Mouse (Mus musculus): ENCODE measurements at regions not wholly inside any gene's neighbourhood (a gene's known extent, or its start where the extent isn't known, plus 50 kb on each side); places are given as distances from the start of the nearest gene placed in this dataset.
"Not testable (repeated sequence)": the region's sequence is repeated elsewhere in the genome, so short reads cannot be mapped to it uniquely, and the experiment has no call there.

DNA sequence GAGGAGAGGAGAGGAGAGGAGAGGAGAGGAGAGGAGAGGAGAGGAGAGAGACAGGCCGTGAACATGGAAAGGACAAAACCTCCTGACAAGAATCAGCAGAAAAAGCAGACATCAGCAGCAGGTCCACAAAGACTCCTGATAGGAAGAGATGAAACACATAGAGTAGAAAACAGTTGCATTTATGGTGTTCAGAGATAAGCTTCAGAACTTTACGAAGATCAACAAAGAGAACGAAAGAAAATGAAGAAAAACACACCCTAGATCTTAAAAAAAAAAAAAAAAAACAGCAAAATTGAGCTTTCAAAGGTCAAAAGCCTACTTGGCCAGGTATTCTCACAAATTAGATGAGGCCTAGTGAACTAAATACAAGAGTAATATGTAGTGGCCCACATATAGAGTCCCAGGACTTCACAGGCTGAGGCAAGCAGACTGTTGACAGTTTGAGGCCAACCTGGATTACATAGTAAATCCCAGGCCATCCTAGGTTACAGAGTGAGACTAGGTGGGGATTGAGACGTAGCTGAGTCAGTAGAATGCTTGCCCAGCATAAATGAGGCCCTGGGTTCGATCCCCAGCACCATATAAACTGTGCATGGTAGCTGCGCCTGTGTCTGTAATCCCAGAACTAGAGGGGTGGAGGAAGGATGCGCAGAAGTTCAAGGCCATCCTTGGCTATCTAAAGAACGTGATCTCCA lies 111.6 kb upstream of the Klf3 start:
- DNase-seq (ENCODE audit: low spot score in 2 of 2), result no peak

DNA sequence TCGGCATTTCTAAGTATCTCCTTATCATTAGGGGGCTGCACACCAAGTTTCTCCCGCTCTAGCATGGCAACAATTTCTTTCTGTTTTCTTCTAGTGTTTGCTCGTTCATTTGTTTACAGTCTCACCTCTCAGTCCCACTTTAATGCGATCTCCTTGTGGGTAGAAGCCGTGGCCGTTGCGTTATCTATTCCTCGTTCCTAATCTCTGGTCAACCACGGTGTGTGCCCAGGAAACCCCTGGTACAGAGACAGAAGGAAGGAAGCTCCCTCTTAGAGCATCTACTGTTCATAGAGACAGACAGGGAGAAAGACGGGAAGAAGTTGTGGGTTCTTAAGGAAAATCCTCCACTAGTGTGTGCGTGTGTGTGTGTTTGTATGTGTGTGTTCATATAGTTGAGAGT lies 110.9 kb upstream of the Klf3 start:
- no peak for DNase-seq (ENCODE audit: low spot score in 2 of 2)

DNA sequence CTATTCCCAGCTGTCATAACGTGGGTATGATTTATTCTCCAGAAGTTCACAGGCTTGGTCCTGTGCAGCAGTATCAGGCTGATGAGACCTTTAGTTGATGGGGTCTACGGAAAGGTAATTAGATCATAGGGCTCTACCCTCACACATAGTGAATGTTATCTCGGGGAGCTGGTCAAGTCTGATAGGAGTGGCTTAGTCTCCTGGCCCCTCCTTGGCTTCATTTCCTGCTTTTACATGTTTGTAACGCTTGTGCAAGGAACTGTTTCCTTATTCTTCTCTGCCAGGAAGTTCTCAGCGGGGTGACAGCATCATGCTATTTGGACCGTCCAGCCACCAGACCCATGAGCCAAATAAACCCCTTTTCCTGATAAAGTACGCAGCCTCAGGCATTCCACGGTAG lies 109.6 kb upstream of the Klf3 start:
- no peak for DNase-seq (ENCODE audit: low spot score in 2 of 2)

DNA sequence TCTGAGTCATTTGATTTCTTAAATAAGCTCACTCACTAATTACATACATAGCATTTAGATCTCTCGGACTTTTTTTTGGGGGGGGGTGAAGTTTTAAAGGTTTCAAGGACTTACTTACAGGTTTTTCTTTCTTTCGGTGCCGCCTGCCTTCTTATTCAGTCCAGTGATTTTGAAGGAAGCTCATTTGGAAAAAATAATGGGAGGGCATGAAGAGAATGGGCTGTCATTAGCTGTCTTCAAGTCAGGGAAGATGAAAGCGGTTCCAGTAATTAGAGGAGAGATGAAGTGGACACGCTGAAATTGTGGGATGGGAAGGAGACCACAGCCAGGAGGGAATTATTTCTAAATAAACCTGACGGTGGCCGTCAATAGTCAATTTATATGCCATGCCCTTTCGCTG lies 108.6 kb upstream of the Klf3 start:
- DNase-seq (ENCODE audit: low spot score in 2 of 2), result no peak

DNA sequence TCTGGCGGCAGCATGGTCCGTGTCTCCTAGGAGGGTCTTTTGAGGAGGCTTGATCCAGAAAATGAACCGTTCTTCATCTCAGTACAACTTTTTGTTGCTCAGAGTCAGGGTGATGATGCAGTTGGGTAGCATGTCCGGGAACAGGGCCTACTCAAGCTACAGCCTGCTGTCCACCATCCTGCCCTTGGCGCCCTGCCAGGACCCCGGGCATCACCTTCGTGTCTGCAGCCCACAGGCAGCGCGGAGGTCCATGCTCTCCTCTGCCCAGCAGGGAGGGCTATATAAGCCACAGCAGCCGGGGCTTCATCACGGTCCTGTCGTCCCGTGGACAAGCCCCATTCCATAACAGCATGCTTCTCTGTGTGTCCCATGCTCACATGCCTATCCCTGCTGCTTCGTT lies 107.1 kb upstream of the Klf3 start:
- DNase-seq (ENCODE audit: low spot score in 2 of 2), result no peak

DNA sequence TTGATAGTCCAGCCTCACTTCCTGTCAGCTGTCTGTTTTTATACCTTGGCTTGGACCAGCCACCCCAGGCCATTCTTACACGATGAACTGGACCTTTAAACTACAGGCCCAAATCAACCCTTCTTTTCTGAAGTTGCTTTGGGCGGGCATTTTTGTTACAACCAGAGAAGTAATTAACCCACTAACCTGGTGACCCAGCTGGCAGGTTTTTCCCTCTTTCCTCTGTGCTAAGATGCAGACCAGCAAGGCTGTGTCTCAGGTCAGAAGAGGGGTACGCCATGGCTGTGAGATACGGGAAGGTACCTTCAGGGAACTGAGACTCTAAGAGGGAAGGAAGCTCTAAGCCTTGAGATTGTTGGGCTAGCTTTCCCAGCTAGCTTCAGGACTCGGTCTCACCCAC lies 105.7 kb upstream of the Klf3 start:
- DNase-seq (ENCODE audit: low spot score in 2 of 2), result no peak

DNA sequence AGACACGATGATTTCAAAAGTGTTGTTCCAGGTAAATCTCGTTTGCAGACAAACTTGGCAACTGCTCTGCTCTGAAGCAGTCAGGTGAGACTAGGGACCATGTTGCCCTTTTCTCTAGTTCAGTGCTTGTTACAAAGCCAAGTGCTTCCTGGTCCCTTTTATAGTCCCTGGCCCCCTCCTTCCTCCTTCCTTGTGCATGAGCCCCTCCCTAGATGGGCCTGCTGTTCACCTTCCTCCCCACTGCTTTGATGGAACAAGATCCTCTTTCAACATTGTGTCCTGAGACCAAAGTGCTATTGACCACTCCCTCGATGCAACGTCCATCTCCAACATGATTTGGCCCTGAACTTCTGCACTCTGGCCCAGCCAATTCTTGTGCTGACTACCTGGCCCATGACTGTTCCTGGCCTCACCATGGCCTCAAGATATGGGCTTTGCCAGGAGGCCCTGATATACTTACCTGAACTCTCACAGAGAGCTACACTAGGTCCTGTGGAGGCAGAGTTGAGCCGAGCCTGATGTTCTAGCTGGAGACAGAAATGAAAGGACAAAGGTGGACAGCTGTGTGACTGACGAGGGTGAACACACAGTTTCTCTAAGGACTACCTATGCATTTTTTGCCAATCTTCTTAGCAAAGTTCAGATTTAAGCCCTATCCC lies 104.6 kb upstream of the Klf3 start:
- DNase-seq (ENCODE audit: low spot score in 2 of 2), result no peak

DNA sequence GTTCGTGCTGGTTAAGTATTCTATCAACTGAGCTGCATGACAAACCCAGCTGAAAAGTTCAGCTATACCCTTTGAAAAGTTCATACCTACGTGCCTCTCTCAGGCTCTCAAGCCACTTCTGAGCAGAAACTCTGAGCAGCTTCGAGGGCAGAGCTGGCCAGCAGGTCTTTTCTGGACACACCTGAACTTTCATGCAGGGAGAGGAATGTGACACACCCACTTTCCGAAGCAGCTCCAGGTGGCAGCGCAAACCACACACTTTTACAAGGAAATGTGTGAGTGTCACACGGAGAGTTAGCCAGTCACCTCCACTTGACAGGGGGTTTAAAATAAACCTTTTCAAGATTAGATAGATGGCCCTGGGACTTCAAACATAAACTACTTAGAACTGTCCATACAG lies 103.2 kb upstream of the Klf3 start:
- no peak for DNase-seq (ENCODE audit: low spot score in 2 of 2)

DNA sequence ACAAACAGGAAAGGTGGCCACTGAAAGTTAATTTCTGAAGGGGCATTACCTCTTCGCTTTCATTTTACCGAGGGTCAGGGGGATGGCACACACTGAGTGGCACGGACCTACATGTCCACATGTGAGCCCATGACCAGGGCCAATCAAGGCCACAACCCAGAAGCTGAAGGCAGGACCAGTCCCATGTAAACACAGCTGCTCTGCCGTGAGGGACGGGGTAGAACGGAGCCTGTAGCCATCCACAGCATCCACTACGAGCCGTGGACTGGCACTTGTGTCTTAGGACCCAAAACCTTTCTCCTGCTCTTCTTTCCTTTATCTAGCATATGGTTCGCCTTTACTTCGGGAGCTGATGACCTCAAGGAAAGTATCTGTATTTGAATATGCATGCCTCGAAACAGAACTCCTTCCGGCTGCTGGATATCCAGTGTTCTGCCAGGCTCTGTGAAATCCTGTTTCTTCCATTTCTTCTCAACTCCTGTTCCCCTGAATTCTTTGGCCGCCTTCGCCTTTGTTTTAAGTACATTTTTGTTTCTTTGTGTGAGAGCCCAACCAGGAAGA lies 101.9 kb upstream of the Klf3 start:
- DNase-seq (ENCODE audit: low spot score in 2 of 2), result no peak

DNA sequence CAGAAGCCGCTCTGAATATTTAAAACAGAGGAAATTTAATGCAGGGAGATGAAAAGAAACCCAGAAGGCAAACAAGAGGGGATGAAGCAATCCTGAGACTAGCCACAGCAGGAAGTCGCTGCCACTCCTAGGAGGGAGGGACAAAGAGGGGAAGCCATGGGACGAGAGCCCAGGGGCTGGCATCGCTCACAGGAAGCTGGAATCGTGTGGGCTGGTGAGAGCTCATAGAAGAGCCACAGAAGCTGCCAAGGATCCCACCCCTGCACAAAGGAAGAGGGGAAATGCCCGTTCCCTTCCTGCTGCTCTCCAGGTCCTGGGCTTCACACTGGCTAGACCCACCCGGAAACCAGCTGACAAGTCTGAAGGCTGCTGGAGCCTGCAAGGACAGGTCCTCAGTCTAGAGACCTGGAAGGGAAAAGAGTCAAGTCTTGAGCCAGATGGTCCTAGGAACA lies 101.4 kb upstream of the Klf3 start:
- peak; percentile 29 to 40 for DNase-seq (ENCODE audit: low spot score in 2 of 2)

DNA sequence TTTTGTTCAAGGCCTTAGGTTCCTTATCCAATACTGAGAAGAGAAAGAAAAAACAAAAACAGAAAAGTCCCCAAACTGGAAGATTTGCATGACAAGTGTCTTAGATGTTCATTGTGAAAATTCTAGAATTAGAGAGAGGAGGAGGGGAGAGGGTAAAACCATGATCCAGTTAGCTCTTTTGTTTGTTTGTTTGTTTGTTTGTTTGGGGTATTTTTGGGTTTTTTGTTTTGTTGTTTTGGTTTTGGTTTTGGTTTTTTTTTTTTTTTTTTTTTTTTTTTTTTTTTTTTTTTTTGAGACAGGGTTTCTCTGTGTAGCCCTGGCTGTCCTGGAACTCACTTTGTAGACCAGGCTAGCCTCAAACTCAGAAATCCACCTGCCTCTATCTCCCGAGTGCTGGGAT lies 100.8 kb upstream of the Klf3 start:
- DNase-seq (ENCODE audit: low spot score in 2 of 2), result not testable (repeated sequence)

DNA sequence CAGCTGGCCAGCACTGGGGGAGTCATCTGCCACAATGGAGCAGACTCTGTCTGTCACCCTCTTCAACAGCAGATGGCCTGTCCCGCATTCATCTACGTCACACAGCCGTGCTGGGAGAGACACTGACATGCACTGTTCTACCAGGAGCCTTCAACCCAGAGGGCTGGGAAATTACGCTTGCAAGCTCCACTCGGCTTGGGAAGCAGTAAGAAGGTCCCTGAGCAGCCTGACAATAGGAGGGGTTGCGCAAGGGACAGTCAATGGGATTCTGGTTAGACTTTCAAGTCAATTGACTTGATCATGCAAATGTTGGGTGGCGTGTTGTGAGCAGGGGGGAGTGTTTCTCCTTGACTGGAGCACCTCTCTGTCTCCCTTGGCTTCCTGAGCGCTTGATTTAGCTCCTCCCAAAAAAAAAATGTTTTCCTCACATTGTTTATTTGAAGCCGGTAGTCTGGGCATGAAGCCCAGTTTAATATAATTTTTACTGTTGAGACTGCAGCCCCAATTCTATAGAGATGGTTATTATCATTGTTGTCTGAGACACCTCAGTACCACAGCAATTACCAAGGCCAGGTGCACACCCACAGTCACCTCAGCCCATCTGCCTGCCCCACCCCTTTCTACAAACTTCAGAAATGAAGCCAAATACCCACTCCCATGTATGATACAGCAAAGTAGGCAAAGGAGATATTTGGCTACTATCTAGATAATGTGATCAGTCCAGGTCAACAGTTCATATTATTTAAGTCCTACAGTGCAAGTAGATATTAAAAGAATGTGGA lies 99.9 kb upstream of the Klf3 start:
- DNase-seq (ENCODE audit: low spot score in 2 of 2), result no peak

DNA sequence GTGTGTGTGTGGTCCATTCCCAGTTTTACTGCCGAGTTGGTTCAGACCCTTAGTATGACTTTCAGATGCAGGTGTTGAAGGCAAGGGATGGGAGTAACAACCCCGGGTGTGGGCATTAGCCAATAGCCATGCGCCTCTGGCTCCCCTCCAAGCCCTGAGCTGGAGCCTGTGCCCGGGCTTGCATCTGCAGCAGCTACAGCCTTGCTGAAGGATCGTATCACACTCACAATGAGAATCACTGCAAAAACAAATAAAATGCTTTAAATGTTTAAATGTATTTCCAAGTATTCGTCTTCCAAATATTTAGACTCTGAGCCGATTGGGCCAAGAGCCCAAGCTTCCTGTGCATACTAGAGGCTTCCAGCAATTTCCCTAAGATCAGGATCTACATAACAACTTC lies 99.0 kb upstream of the Klf3 start:
- peak; percentile 8 to 27 for DNase-seq (ENCODE audit: low spot score in 2 of 2)

DNA sequence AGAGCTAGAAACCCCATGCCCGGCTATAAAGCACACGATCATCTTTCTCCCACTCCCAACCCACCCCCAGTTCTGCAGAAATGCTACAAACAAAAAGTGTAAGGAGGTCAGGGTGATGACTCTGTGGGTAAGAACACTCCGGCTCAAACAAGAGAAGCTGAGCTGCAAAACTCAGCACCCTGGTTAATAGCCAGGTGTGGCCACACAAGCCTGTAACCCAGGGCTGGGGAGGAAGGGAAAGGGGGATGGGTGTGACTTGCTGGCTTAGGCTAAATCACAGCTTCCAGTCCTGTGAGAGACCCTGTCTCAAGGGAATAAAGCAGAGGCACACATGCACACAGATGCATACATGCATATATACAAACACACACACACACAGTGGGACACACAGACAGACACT lies 96.6 kb upstream of the Klf3 start:
- no peak for DNase-seq (ENCODE audit: low spot score in 2 of 2)

DNA sequence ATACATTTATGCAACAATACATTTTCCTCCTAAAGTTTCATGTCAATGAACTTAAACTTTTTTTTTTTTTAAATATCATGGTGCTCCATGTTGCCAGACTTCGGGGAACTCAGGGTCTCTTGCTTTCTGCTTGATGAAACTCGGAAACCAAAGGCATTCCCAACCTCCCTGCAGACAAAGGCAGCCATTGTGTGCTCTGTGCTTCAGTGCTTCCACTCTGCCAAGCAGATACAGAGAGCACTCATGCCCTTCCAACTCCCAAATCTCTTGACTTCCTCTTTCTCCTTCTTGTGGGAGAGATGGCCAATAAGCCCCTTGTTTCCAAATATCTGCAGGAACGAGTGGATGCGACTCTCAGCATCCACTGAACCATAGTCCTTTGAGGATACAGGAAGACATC lies 94.0 kb upstream of the Klf3 start:
- no peak for DNase-seq (ENCODE audit: low spot score in 2 of 2)

DNA sequence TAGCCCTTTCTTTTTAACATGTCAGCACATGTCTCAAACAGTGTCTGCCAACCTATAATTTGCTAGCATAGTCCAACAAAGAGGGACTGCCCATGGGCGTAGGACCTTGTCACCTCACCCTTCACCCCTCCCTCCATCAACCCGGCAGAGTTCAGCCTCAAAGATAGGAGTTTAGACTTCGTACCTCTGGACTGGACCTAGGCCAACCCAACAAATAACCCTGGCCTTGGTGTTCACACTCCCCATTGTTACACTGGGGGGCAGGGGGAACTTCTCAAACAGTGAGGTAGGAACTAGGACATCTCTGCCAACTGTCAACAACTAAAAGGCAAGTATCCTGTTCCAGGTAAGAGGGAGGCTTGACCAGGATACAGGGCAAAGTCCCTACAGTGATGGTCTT lies 93.0 kb upstream of the Klf3 start:
- no peak for DNase-seq (ENCODE audit: low spot score in 2 of 2)

DNA sequence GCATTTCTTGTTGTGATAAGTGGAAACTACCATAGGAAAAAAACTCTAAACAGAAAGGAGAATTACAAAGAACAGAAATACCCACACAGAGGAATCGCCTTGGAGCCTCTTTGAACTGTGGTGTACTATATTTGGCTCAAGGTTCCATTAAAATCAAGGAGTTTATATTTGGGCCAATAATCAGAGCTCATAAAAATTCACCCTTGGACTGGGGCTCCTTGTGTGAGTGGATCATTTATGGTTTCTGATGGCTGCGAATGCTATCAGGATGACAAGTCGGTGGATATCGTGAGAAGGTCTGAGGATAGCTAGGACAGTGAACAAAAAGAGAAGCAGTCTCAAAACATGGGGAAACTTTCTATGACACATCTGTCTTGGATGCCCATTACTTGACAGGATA lies 92.2 kb upstream of the Klf3 start:
- DNase-seq (ENCODE audit: low spot score in 2 of 2), result no peak

DNA sequence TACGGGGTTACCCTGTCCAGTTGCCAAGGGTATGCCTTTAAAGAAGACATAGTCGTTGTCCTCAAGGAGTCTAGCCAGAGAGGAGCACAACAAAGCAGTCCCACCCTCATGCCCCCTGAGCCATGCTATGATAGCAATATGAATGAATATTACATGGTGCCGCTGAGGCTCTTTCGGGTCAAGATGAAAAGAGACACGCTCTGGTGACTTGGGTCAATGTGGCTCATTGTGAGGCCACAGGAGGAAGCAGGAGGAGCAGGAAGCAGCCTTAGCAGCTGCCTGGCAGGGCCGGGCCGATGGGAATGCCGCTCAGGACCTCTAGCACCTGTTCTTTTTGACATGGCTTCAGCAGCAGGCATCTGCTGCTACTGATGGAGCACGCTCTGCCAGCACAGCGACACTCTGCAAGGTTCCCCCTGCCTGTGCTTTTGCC lies 89.0 kb upstream of the Klf3 start:
- no peak for DNase-seq (ENCODE audit: low spot score in 2 of 2)

DNA sequence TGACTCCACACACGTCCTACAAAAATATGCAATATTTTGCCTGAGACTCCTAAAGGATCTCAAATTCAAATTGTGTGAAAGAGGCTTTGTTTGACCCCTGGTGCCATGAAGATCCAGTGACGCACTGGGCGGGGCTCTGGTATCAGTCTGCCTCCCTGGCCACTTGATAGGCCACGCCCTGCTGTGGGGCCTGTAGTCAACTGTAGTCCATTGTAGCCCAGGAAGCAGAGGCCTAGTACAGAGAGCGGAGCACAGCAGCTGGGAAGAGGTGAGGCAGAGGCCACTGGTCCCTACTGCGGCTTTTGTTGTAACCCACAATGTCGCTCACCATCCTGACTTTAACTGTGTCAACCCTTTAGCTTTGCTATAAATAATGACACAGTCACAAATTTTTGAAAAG lies 88.5 kb upstream of the Klf3 start:
- DNase-seq (ENCODE audit: low spot score in 2 of 2), result no peak

DNA sequence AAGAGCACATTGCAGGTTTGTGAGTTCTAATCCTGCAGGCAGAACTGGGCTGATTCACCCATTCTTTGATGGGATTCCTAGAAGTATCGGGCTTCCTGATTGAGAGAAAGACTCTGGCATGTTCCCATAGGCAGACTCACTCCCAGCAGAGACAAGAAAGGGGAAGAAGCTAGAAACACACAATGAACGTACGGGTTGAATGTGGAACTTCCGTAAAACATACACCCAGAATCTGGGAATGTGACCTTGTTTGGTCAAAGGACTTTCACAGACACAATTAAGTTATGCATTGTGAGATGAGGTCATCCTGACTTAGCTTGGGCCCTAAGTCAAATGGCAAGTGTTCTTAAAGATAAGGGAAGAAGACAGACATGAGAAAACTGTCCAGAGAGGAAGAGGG lies 86.6 kb upstream of the Klf3 start:
- no peak for DNase-seq (ENCODE audit: low spot score in 2 of 2)

DNA sequence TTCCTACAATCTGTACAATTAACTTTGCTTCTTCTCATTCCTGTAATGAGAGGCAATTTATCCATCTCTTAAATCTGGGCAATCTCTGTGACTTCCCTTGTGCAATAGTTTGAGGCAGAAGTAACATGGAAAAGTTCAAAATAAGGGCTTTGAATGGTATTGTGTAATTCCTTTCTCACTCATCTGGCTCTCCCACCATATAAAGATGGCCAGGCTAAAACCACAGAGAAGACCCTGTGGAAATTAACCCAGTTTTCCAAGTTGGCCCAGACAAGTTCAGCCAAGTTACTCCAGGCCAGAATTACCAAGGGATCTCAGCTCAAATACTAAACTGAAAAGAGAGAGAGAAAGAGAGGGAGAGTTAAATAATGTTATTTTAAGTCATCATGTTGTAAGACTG lies 81.0 kb upstream of the Klf3 start:
- no peak for DNase-seq (ENCODE audit: low spot score in 2 of 2)

DNA sequence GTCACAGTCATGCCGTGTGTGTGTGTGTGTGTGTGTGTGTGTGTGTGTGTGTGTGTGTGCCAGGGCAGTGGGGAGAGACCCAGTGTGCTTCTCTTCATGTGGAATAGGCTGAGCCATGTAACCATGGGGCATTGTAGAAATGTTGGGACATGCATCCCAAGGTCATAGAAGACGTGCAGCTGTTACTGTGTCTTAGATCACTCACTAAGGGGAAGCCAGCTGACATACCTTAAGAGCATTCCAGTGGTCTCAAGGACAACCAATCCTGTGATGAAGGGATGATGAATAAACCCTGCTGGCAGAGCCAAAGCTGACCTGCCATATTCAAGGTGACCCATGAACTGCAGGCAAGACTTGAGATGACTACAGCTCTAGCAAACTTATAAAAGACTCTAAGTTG lies 75.3 kb upstream of the Klf3 start:
- no peak for DNase-seq (ENCODE audit: low spot score in 2 of 2)
